Mouse (Mus musculus): ENCODE results near the gene Plpp2.

DNA sequence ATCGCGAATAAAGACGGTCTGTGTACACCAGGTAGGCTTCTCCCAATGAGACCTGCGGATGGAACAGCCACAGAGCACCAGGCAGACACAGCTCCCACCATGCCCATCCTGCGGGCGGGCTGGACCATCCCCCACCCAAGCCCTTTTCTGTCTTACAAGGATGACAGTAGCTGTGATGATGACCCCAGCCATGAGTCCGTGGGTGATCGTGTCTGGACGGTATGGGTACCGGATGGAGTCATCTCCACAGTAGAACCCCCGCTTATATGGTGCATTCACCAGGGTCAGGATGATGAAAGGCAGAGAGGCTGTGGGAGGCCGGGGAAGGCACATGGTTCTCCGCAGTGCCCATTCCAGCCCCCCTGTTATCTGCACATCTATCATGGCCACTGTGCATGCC lies 2.9 kb downstream of the Plpp2 start:
- TF ChIP-seq CTCF (IDR thresholded peaks at IDR 0.05; ENCODE audit: extremely low read depth, insufficient read length, insufficient replicate concordance, low read depth, low read length) (no peak), POLR2A (IDR thresholded peaks at IDR 0.05; ENCODE audit: low read depth, low read length) (no peak)

Data from small intestine, adult 2 months (tissue).